Mouse (Mus musculus): Measurements from ENCODE around the gene Scgb1b7. TPM values are rescaled to one million over a fixed set of nuclear protein-coding genes. Genes with fewer than 3 reads are reported as not detected.
"Not testable (repeated sequence)": the region's sequence is repeated elsewhere in the genome, so short reads cannot be mapped to it uniquely, and the experiment has no call there.

The Scgb1b7 gene
- polyA plus RNA-seq (2016; fragmentation: Nextera tagmentation; extraction: Ambion mirVana), result not detected in 2 replicates

DNA sequence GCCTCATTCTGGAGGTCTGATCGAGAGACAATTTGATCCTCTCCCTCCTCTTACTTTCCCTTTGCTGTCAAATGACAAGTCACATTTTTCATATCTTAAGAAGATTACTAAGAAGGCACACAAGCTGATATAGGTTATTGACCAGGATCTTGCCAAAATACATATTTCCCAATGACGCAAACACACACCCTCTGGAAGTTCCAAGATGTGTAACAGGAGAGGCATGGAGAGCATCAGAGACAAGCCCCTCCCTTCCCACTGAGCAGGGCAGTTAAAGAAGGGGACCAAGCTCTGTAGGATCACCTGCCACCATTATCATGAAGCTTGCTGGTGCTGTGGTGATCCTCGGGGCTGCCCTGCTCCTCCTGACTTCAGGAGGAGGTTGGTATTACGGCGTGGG is at the start of gene Scgb1b7:
Scgb1b7 (plus strand) TSS at position 301 of the 400 bp plus-strand sequence.
- not testable (repeated sequence) for H3K9ac ChIP-seq; H3K27me3 ChIP-seq; H3K4me1 ChIP-seq; H3K27ac ChIP-seq; ATAC-seq (ENCODE audit: low FRiP score); H3K4me3 ChIP-seq; H3K36me3 ChIP-seq; H3K4me2 ChIP-seq (replicated peaks); H3K9me3 ChIP-seq (replicated peaks)
- WGBS, result 91% methylated on average over 3 of the region's 5 CpGs

GRCm38 (mm10) chr7:31705657-31706056 is 6.8 kb upstream of the Scgb1b7 start, which contains the start of gene Scgb2b7:
Gene Scgb2b7, minus strand, starts transcription at chr7:31705757.
- not testable (repeated sequence) for H3K4me1 ChIP-seq; H3K36me3 ChIP-seq; H3K4me3 ChIP-seq; H3K9me3 ChIP-seq (replicated peaks); ATAC-seq (ENCODE audit: low FRiP score); H3K27me3 ChIP-seq; H3K27ac ChIP-seq; H3K4me2 ChIP-seq (replicated peaks); H3K9ac ChIP-seq

Other genes with a start within 250 kb of the Scgb1b7 start
- gene Scgb2b7, start 6.9 kb upstream of the Scgb1b7 start, polyA plus RNA-seq (2016; fragmentation: Nextera tagmentation; extraction: Ambion mirVana), result not detected in 2 replicates